Mouse (Mus musculus): ENCODE measurements around the gene Il27ra.
"Not testable (repeated sequence)": the region's sequence is repeated elsewhere in the genome, so short reads cannot be mapped to it uniquely, and the experiment has no call there.

Il27ra gene

DNA sequence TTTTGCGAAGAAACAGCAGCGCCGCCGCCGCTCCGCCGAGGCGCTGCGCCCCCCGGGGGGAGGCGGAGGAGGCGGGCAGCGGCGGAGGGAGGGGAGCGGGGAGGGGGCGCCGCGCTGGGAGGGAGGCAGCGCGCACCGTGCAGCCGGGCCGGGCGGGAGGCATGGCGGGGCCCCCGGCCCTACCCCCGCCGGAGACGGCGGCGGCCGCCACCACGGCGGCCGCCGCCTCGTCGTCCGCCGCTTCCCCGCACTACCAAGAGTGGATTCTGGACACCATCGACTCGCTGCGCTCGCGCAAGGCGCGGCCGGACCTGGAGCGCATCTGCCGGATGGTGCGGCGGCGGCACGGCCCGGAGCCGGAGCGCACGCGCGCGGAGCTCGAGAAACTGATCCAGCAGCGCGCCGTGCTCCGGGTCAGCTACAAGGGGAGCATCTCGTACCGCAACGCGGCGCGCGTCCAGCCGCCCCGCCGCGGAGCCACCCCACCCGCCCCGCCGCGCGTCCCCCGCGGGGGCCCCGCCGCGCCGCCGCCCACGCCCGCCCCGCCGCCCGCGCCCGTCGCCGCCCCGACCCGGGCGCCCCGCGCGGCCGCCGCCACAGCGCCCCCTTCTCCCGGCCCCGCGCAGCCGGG lies 44.8 kb downstream of the Il27ra start, which contains the start of gene Samd1:
Gene Samd1, plus strand, starts transcription at position 162 of the 631 bp plus-strand sequence.
- peak; percentile 76 for DNase-seq (ENCODE audit: extremely low spot score, low spot score)

DNA sequence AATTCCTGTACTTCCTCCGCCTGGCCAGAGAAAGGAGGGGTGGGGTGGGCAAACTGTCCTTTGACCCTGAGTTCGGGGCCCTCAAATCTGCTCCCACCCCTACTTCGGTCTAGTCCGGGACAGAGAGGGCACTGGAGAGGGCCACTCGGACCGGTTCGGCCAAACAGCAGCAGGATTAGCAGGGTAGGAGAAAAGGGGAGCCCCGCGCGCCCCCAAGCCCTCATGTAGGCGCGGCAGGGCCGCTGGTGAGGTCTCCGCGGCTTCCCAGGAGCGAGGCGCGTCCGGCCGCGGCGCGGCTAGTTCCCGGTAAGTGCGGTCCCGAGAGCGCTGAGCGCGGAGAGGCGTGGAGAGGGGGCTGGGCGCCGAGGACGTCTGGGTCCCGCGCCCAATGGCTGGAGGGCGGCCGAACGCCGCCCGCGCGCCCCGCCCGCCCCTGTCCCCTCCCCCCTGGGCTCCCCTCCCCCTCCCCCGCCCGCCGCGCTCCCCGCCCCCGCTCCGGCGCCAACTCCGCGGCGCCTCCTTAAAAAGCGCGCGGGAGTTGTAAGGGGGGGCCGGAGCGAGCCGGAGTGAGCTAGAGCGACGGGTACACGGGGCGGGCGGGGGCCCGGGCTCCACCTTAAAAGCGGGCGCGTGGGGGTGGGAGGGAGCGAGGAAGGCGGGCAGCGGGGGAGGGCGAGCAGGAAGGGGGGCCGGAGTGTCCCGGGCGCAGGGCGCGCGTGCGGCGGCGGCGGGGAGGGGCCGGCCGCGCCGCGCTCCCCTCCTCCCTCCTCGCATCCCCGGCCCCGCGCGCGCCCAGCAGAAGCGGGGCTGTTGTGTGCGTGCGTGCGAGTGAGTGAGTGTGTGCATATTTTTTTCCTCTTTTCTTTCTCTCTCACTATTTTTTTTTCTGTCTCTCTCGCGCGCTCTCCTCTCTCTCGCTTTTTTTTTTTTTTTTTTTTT lies 45.6 kb downstream of the Il27ra start:
- DNase-seq (ENCODE audit: extremely low spot score, low spot score), result peak; percentile 85

DNA sequence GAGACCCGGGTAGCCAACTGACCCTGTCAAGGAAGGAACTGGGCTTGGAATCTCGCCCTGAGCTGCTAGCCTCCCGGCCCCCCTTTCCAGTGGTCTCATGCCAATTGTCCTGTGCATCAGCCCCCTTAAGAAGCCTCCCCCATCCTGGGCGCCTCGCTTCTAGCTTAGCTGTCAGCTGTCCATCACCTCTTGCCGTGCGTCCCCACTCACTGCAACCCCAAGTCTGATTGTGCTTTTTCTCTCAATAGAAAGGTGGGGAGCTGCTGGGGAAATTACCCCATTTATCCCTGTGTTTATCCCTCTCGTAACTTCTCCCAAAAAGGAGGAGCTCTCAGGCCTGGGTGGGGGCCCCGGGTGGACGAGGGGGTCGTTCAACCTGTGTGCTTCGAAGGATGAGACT lies 46.4 kb downstream of the Il27ra start:
- DNase-seq (ENCODE audit: extremely low spot score, low spot score), result no peak

DNA sequence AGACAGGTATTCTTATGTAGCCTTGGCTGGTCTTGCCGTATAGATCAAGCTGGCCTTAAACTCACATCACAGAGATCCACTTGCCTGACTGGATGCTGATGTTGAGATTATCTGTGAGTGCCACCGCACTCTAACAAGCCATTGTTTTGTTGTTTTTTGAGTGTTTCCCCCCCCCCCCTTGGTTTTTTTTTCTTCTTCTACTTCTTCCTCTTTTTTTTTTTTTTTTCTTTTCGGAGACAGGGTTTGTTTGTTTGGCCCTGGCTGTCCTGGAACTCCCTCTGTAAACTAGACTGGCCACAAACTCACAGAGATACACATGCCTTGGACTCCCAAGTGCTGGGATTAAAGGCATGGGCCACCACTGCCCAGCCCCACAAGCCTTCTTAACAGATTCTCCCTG lies 48.4 kb downstream of the Il27ra start:
- no peak for DNase-seq (ENCODE audit: extremely low spot score, low spot score)

DNA sequence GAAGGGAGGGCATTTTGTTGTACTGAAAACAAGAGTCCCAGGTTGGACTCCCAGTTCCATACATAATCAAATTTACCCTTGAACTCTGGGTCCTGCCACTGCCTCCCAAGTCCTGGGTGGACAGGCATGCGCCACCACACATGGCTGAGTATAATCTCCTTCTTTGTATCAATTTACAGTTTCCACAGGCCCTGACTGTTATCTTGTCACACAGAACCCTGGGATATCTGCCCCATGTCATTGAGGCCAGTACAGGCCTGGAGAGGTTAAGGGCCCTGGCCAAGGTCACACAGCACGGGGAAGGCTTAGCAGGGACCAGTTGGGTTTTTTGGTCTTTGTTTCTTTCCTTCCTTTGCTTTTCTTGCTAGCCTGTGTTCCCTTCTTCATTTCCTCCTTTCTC lies 49.9 kb downstream of the Il27ra start:
- no peak for DNase-seq (ENCODE audit: extremely low spot score, low spot score)

DNA sequence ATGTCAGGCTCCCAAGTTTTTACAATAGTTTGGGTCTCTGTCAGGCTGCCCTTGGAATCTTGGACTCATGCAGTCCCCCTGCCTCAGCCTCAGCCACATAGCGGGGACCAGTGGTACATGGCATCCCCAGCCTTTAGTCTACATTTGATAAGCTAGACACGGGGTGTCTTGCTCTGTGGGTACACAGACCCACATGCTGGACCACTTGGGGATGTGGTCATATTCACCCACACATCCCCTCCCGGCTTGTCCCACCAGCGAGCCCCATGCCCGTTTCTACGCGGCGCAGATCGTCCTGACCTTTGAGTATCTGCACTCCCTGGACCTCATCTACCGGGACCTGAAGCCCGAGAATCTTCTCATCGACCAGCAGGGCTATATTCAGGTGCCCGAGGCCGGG lies 52.2 kb downstream of the Il27ra start:
- DNase-seq (ENCODE audit: extremely low spot score, low spot score), result no peak

DNA sequence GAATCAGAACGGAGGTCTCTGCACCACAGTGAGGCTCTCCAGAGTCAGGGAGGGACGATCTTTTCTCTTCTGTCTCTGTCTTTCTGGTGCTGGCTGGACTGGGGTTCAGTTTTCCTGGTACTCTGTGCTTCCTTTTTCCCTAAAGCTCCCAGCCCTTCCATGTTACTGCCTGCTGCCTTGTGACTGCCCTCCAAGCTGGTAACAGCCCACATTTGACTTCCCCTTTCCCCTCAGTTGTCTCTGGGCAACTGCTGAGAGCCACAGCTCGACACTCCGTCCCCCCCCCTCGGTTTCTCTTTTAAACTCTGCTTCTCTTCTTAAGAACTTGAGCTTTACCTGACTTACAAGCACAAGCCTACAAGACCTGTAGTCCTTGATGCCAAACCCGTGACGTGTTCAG lies 53.1 kb downstream of the Il27ra start:
- DNase-seq (ENCODE audit: extremely low spot score, low spot score), result no peak

DNA sequence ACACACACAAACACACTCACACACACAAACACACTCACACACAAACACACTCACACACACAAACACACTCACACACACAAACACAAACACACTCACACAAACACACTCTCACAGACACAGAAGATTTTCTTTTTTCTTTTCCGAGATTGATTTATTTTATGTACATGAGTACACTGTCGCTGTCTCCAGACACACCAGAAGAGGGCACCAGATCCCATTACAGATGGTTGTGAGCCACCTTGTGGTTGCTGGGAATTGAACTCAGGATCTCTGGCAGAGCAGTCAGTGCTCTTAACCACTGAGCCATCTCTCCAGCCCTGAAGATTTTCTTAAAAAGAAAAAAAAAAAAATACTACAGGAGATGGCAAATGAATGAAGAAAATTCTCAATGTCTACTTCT lies 59.2 kb downstream of the Il27ra start:
- DNase-seq (ENCODE audit: extremely low spot score, low spot score), result not testable (repeated sequence)

DNA sequence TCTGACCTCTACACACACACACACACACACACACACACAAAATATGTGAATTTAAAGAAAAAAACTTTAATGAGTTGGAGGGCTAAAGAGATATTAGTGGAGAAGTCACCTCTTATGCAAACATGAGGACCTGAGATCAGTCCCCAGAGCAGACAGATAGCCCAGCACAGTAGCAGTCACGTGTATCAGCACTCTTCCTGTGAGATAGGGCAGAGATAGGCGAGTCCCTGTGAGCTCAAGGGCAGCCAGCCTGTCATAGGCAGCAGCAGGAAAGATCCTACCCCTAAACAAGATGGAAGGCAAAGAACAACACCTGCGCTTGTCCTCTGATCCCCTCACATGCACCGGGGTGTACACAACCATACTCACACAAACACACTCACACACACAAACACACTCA lies 59.9 kb downstream of the Il27ra start:
- no peak for DNase-seq (ENCODE audit: extremely low spot score, low spot score)

DNA sequence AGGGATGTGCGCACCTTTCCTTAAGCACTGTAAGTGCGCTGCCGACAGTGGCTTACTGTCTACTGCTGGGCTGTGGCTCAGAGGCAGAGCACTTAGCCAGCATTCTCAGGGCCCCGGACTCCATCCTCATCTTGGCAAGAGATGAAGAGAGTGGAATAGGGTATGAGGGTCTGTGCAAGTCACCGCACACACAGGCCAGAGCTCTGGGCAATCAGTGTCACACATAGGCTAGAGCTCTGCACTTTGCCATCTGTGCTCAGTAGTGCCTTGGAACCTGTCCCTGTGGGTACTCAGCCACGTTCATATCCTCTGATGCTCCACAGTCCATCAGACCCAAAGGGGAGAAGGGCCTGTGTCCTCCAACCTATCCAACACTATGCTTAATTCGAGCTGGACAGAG lies 60.9 kb downstream of the Il27ra start:
- DNase-seq (ENCODE audit: extremely low spot score, low spot score), result no peak

DNA sequence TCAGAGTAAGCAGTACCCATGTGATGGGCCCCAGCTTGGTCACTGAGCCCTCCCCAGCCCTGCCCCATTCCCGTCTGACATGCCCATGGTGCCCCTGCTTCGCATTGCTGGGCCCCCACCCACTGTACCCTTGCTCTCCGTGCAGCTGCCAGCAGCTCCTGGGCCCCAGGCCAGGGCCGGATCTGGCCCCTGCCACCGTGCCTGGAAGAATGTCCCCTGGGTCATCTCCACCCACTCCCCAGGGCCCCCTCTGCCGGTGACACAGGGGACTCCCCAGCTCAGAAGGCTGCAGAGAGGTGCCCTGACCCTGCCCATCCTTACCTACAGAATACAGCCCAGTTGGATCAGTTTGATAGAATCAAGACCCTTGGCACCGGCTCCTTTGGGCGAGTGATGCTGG lies 61.5 kb downstream of the Il27ra start:
- no peak for DNase-seq (ENCODE audit: extremely low spot score, low spot score)
